Mouse (Mus musculus): ENCODE measurements around the gene Hist1h4i.

DNA sequence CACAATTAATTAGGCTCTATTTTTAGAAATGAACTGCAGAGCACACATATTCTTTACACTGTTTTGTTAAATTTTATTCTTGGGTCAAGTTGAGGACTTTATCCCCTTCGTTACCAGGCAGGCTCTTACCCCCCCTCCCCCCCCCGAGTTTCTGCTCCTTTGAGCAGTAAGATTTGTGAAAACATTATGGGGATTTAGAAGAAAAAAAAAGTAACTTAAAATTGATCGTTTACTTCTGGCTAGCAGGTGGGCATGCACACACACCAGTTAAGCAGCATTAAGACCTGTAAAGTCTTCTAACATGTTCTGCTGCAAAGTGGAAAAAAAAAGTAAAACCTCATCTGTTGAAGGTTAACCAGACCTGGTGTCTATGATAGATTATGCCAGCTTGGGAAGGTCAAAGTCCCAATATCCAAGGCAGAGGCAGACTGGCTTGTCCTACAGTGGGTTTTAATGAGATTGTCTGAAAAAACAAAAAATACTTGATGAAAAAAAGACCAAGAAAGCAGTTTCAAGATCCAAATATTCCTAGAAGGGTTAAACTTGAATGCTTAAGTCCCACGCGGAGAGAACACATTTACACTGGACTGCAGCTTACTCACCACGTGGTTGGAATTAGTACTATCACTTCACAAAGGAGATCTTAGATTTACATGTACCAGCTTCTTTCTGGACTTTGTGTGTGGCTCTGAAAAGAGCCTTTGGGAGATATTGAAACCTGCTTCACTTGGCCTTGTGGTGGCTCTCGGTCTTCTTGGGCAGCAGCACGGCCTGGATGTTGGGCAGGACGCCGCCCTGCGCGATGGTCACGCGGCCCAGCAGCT is 6.5 kb downstream of the Hist1h4i start:
- TF ChIP-seq POLR2A (IDR thresholded peaks at IDR 0.05; ENCODE audit: low read depth, low read length) (no peak), CTCF (IDR thresholded peaks at IDR 0.05; ENCODE audit: extremely low read depth, insufficient read depth, insufficient read length, insufficient replicate concordance) (no peak)
